Mouse (Mus musculus) kidney, adult 2 months (tissue): ENCODE measurements at regions not wholly inside any gene's neighbourhood (a gene's known extent, or its start where the extent isn't known, plus 50 kb on each side); places are given as distances from the start of the nearest gene placed in this dataset.

Experiments
- CTCF ChIP-seq: fragments of 200-500 bp; conservative IDR thresholded peaks from 2 replicates; pipeline ENCODE4 v1.5.1; 2011; ENCODE audit warnings: low read depth, mild to moderate bottlenecking, control low read depth, low read length, moderate library complexity, mixed read lengths; ENCODE audit not compliant: insufficient read depth, insufficient read length
- POLR2A ChIP-seq: fragments of 200-500 bp; IDR thresholded peaks from one replicate; pipeline ENCODE4 v1.6.1; 2011; ENCODE audit warnings: low read depth, low read length, control low read depth

GRCm38 (mm10) chr13:107847179-107848012 is 196.8 kb upstream of the Smim15 start:
- no peak for TF ChIP-seq CTCF
- no peak for TF ChIP-seq POLR2A
